Mouse (Mus musculus) CH12F3 (cell line): Measurements from ENCODE around the gene Mepce.

Experiments
- in situ Hi-C: fragments of 300-500 bp; cut with MboI; formaldehyde crosslinking; loops from 2 replicates; pipeline ENCODE4 v1.14.3; 2020; ENCODE audit warnings: low sequenced_read_pairs

Mepce gene

DNA sequence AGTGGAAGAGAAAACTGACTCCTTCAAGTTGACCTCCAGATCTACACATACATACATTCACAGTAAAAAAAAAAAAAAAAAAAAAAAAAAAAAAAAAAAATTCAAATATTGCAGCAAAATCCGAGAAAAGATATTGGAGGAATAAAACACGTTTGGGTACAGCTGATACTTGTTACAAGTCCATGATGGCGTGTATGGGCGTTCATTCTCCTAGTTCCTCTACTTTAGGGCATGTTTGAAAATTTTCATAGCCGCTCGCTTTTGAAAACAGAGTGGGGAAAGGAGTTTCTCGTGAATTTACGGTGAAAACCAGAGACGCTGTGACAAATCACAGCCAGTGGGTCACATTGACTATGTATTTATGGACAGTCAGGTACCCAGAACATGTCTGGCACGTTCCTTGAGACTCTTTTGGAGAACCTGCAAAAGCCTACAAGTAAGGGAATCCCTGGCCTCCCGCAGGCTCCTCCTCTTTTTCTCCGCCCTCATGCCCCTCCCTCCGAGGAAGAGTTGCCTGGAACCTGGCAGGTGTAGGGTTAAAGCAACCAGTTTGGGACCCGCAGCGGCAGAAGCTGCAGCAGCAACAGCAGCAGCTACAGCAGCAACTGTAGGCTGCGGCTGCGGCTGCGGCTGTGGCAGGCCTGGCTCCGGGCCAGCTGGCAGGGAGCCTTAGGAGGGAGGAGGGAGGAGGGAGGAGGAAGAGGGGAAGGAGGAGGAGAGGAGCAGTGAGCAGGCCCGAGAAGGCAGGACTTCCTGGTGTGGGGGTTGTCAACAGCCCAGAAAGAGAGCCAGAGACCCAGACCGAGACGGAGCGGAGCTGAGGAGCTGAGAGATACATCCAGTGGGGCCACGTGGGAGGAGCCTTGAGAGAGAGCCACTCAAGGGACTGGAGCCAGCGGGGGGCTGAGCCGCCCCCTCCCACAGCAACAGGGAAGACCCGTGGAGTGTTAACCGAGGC lies 42.0 kb downstream of the Mepce start, which contains the start of gene Tsc22d4:
Gene Tsc22d4, plus strand, starts transcription at position 517 of the 958 bp plus-strand sequence.
- in situ Hi-C loops = no loop called here

DNA sequence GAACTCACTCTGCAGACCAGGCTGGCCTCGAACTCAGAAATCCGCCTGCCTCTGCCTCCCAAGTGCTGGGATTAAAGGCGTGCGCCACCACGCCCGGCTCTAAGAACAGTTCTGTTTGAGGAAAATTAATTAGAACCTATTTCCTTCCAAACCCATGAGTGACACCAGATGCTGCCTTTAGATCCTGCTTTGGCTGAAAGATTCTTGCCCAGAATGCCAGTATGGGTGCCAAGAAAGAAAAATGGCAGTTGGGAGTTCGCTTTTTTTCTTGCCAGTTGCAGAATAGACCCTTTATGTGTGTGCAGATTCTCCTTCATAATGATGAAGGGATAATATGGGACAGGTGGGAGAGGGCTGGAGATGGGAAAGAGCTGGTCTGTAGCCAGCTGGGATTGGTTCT lies 43.3 kb downstream of the Mepce start:
- in situ Hi-C loops = no loop called here

GRCm38 (mm10) chr5:137742836-137743235 lies 44.6 kb downstream of the Mepce start:
- in situ Hi-C loops = no loop called here

DNA sequence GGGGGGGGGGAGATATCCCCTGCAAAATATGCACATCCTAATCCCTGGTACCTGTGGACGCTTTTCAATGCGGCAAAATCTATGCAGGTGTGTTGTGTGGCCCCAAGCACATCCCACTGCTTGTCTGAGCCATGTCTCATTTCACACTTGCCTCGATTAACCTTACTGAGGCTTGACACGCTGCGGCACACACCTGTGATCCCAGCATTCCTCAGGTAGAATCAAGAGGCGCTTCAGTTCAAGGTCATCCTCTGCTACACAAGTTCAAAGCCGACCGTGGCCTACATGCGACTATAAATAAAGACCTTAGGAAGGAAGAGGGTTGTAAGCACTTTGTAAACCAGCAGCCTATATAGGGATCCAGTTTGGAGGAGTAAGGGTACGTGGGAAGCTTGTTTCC lies 45.4 kb downstream of the Mepce start:
- in situ Hi-C loops = no loop called here

GRCm38 (mm10) chr5:137741023-137741931 lies 46.2 kb downstream of the Mepce start, which contains the start of gene Nyap1:
TSS of gene Nyap1 (minus strand) at chr5:137741607.
- in situ Hi-C loops = no loop called here

DNA sequence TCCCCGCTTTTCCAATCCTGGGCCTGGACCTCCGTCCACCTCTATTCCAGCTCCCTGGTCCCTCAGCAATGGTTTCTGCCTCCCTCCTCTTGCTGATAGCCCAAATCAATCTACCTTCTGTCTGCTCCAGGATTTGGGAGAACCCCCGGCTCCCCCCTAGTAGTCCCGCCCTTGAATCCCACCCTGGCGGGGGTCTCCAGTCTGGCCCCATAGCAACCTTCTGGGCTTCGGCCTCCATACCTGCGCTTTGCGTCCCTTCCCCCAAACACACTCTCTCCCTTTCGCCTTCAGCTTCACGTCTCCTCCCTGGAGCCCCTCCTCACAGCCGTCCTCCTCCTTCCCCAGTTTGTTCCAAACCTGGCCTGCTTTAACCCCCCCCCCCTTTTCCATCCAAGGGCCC lies 46.9 kb downstream of the Mepce start:
- in situ Hi-C loops = no loop called here

DNA sequence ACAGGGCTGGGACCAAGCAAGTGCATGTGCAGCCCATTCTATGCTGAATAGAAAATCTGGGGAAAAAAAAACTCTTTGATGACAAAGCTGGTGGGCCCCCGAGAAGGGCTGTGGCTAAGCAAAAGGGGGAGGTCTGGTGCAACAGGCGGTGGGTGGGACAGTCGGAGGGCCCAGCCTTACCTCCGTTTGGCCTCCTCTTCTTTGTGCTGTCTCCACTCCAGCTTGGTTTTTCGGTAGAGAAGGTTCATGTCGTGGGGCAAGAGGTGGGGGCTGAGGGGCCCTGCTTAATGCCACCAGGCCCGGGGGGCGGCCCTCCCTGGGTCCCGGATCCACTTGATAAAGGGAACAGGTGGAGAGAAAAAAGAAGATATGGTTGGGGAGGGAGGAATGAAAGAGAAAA lies 48.0 kb downstream of the Mepce start:
- in situ Hi-C loops = no loop called here

- in situ Hi-C loops = no loop called here
These were observed 48.9 kb downstream of the Mepce start for GRCm38 (mm10) chr5:137738516-137738915.

- in situ Hi-C loops = no loop called here
These were observed 50.0 kb downstream of the Mepce start for GRCm38 (mm10) chr5:137737400-137737940.

GRCm38 (mm10) chr5:137734289-137735061 lies 53.0 kb downstream of the Mepce start:
- in situ Hi-C loops = no loop called here

DNA sequence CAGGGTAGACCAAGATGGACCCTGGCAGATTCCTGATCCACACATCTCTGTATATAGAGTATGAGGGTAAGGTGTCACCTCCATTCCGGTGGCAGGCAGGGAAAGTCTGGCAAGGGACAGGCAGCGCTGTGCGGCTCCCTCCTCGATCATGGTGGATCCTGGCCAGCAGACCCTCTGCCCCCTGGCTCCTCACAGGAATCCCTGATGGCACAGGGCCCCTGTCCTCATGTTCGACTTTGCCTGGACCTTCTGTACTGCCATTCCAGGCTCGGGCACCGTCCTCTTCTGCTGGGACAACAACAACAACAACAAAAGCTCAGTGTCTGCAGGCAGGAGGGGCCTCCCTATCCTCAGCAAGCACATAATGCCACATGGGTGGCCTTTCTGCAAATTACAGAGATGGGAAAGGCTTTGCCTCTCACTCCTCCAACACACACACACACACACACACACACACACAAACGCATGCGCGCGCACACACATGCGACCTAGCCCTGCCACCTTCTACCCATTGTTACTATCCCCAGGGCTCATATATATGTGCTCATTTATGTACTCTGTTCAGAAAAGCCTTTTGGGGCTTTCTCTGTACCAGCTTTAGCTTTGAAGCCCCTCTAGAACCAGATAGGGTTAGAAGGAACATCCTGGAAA lies 53.7 kb downstream of the Mepce start:
- in situ Hi-C loops = no loop called here
